Mouse (Mus musculus) T-helper 2 cell (primary cell): Measurements from ENCODE around the gene Alox12.

Experiments used
- in situ Hi-C: fragments of 300-600 bp; cut with MboI, MseI; formaldehyde crosslinking; loops from one replicate; pipeline ENCODE4 v1.15.1; 2025; ENCODE audit warnings: high pct_unique_total_duplicates

Gene Alox12

GRCm38 (mm10) chr11:70254931-70255531, at the start of gene Alox12:
Alox12 (minus strand) TSS chr11:70255353.
- in situ Hi-C loops: no loop called here

GRCm38 (mm10) chr11:70302293-70302692, 47.1 kb upstream of the Alox12 start:
- in situ Hi-C loops: no loop called here

DNA sequence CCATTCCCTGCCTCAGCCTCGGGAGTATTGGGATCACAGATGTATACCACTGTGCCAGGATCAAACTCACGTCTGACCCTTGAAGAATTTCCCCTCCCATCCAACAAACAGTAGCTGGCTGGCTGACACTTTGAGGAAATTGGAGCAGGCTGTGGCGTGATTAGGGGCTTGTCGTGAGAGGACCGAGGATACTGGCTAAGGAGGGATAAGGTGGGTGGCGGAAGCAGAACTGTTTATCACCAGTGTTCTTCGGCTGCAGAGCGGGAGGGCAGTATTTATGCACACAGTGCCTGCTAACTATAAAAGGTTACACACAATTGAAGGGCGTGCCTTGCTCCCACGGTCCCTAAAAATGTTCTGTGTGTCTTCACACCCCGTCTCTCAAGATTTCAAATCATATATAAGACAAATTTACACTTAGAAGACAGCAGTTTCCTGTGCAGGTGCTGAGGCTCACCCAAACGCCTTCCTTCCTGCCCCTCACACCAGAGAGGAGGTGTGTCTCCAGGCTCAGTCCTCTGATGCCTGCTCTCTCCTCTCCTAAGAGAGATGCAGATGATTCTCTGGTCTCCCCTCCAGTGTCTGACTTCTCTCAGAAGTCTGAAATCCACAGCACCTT, 42.8 kb upstream of the Alox12 start:
- in situ Hi-C loops: no loop called here

DNA sequence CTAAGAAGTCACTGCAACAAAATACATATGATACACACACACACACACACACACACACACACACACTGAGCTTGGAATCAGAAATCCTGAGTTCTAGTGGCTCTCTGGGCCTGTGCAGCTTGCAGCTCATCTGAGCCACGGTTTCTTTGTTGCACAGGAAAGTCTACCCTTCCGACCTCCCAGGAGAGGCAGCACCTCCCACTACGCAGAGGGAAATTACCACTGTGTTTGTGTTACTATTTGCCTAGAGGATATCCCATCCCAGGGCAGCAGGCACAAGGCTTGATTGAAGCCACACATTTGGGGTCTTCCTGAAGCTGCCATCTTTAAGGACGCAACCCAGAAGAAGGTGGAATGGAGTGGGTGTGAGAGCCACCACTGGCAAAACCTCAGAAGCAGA, 42.3 kb upstream of the Alox12 start:
- in situ Hi-C loops: no loop called here

DNA sequence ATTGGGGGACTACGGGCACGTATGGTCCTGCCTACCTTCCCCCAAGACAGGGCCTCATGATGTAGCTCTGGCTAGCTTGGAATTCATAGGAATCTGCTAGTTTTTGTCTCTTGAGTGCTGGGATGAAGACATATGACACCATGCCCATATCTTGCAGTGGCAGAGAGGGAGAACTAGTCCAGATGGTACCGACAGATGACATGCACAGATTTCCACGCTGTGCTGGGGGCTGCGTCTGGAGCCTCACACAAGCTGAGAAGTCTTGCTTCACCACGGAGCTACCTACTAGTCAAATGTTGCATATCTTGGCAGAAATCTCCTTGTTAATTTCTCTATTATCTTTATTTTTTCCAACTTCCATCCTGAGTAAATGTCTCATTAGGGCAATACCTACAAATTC, 38.7 kb upstream of the Alox12 start:
- in situ Hi-C loops: no loop called here

- in situ Hi-C loops: no loop called here
Observed at GRCm38 (mm10) chr11:70291235-70291634, 36.1 kb upstream of the Alox12 start.

DNA sequence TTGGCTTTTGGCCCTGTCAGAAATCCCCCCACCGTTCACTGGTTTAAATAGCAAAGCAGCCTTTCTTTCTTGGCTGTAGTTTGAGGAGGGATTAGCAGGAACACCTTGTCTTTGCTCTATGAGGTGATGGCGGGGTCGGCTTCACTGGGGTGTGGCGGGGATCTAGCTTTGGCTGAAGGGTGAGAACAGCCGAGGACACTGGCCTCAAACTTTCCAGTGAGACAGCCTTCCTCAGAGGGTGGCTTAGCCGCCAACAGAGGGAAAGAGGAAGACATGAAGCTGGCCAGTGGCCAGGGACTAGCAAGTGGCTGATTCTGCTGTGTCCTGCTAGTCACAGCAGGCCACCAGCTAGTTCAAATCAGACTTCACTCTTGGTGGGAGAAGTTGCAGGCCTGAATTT, 34.1 kb upstream of the Alox12 start:
- in situ Hi-C loops: no loop called here

- in situ Hi-C loops: no loop called here
Observed at GRCm38 (mm10) chr11:70288102-70288501, 32.9 kb upstream of the Alox12 start.

- in situ Hi-C loops: no loop called here
Observed at GRCm38 (mm10) chr11:70285686-70286085, 30.5 kb upstream of the Alox12 start.

- in situ Hi-C loops: no loop called here
Observed at GRCm38 (mm10) chr11:70284757-70285156, 29.6 kb upstream of the Alox12 start.

GRCm38 (mm10) chr11:70283666-70284065, 28.5 kb upstream of the Alox12 start:
- in situ Hi-C loops: no loop called here

- in situ Hi-C loops: no loop called here
Observed at GRCm38 (mm10) chr11:70280441-70280840, 25.3 kb upstream of the Alox12 start.

- in situ Hi-C loops: no loop called here
Observed at GRCm38 (mm10) chr11:70278961-70279360, 23.8 kb upstream of the Alox12 start.

DNA sequence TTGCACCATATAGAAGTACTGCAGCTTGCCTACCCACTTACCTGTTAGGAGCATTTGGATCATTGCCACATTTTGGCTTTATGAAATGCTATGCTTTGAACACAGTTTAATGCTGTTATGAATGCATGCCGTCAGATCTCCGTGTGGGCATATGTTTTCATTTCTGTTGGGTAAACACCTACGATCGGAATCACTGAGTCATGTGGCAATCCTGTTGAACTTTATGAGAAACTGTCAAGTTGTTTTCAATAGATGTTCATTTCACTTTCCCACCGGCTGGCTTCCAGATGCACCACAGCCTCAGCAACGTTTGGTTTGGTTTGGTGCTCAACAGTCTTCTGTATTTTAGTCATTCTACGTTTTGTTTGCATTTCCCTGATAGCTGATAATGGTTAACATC, 16.5 kb upstream of the Alox12 start:
- in situ Hi-C loops: no loop called here

DNA sequence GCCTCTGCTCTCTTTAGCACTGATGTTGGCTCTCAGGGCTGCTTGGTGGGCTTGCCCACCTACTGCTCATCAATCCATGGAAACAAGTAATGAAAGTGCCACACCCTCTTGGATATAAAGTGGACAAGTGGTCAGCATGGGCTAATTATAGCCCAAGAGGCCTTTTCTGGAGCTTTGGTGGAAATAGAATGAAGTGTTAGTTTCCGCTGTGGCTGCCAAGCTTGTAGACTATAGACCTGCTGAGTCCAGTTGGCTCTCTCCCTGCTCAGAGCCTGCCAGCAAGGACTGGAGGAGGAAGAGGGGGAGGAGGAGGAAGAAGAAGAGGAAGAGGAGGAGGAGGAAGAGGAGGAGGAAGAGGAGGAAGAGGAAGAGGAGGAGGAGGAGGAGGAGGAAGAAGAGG, 11.3 kb upstream of the Alox12 start:
- in situ Hi-C loops: no loop called here

- in situ Hi-C loops: no loop called here
Observed at GRCm38 (mm10) chr11:70265819-70266218, 10.7 kb upstream of the Alox12 start.

DNA sequence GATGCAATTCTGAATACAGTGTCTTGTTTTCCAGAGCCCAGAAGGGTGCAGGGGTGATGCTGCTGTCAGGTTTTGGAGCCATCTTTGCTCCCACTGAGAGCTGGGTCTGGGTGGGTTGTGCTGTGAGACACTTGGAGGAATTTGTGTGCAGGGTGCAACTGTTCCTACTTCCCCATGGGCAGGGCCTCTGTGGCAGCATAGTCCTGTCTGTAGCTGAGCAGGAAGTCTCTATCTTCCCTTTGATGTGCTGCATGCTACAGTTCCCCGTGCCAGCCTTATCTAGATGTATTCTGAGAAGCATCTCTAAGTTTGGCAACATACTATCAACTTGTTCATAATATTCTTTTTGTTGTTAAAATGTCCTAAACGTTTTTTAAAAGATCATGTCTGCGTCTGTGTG, 10.1 kb upstream of the Alox12 start:
- in situ Hi-C loops: no loop called here

DNA sequence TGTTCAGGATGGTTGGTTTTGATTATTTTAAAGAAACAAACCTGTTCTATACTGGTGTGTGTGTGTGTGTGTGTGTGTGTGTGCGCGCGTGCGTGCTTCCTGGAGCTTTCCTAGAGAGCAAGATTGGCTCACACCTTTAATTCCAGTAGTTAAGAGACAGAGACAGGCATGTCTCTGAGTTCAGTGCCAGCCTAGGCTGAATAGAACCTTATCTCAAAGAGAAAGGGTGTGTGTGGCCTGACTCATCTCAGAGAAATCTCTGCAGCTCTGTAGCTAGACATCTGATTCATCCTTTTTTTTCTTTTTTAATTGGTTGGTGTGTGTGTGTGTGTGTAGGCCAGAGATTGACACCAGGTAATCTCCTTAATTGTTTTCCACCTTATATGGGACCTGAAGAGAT, 3.9 kb upstream of the Alox12 start:
- in situ Hi-C loops: no loop called here

GRCm38 (mm10) chr11:70254337-70254736, 816 bp downstream of the Alox12 start:
- in situ Hi-C loops: no loop called here

GRCm38 (mm10) chr11:70251853-70252252, 3.3 kb downstream of the Alox12 start:
- in situ Hi-C loops: no loop called here

DNA sequence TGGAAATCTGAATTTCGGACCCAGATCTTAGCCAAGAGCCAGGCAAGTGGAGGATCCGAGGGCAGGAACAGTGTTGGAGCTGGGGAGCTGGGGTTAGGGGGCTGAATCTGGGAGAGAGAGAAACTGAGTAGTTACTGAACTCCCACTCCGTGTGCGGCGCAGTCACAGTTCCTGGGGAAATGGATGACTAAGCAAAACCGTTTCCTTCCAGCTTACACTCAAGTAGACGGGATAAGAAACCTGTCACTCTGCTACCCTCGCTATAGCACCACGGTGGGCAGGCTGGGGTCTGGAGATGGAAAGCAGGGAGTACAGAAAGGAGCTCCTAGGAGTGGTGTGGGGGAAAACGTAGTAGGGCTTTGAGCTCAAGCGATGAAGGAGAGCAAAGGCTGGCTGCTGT, 5.0 kb downstream of the Alox12 start:
- in situ Hi-C loops: no loop called here

DNA sequence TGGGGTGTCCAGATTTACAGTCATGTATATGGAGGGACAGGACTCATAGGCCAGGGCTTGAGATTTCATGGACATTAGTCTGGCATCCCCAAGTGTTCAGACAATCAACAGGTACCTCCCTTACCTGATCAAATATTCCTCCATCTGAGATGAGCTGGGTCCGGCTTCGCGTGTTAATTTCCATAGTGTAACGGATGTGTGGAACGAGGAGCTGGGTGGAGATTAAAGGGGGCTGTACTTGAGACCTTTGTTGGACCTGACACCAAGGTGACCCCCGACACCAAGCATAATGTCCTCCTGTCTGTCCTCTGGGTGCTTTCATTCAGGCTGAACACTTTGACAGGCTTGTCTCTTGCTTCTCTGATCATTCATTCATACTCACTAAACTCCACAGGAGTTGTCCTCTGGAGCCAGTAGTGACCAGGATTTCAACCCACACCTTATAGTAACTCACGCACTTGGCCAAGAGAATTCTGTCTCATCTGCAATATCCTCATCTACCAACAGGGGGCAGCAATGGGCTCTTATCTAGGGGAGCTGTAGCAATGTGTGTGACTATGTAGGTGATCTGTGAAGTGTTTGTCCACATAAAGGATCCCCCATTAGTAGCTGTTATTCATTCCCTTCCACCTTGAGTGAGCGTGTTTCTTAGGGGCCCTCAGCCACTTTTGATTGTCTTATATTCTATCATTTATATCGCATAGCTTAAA, 7.9 kb downstream of the Alox12 start:
- in situ Hi-C loops: no loop called here

DNA sequence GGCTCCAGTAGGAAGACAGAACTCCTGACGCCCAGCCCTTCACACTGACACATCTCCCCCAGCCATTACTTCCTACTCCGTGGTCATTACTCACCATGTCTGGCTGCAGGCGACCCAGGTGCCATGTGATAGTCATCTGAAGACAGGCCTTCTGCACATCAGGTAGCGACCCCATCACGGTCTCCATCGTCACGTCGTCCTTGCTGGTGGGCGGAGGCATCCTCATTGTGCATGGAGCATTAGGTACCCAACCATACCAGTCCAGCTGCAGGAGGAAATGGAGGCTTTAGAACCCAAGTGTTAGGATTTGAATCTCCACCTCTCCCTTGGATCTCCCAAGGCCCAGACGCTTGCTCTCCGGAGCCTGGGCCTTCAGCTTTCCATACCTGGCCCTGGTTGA, 12.6 kb downstream of the Alox12 start:
- in situ Hi-C loops: no loop called here
